Mouse (Mus musculus): Measurements from ENCODE around the gene Bicc1. TPM values are rescaled to one million over a fixed set of nuclear protein-coding genes. Genes with fewer than 3 reads are reported as not detected.

The Bicc1 gene
- total and polyA plus RNA-seq, 2 experiments from 2014 or later, result 4.6 to 5.2 TPM

DNA sequence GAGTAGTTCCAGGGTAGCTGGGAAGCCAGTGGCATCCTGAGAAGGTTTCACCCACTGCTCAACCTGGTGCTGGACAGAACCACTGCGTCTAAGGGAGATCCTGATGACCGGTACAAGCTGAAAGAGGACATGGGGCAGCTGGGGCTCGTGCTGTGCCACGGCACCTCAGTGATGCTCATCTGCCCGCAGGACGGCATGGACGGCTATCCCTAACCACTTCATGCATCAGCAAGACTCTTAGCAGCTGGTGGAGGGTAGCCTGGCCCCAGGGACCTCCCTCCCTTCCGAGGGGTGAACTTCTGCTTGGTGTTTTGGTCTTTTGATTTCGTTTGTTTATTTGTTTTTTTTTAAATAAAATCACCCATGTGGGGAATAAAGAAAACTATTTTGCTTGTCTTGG lies 11.3 kb downstream of the Bicc1 start:
- ATAC-seq, result no peak
- Histone ChIP-seq H3K36me3 (ENCODE audit: insufficient read depth) (no peaks in the 10 kb centered on the region), H3K4me2 (ENCODE audit: low read depth) (no peak overlapping the region), H3K4me1 (ENCODE audit: insufficient read depth) (no peaks in the 10 kb centered on the region), H3K9ac (no peak overlapping the region), H3K9me3 (ENCODE audit: low read length) (no peaks in the 10 kb centered on the region), H3K27ac (ENCODE audit: low read depth, low read length) (no peak overlapping the region), H3K27me3 (ENCODE audit: insufficient read depth, low read length) (no peaks in the 10 kb centered on the region), H3K4me3 (ENCODE audit: low read depth, low read length) (no peak overlapping the region)
- 95% methylated on average over 9 of the region's 9 CpGs for WGBS
- TF ChIP-seq CTCF (IDR thresholded peaks at IDR 0.05; ENCODE audit: low read depth), result no peak
- DNase-seq, result no peak

GRCm38 (mm10) chr10:71146681-71147615 lies 12.6 kb downstream of the Bicc1 start:
- Histone ChIP-seq H3K36me3 (ENCODE audit: insufficient read depth) (no peaks in the 10 kb centered on the region), H3K9me3 (ENCODE audit: low read length) (no peaks in the 10 kb centered on the region), H3K4me1 (ENCODE audit: insufficient read depth) (no peaks in the 10 kb centered on the region), H3K4me3 (ENCODE audit: low read depth, low read length) (no peak overlapping the region), H3K9ac (no peak overlapping the region), H3K27me3 (ENCODE audit: insufficient read depth, low read length) (no peaks in the 10 kb centered on the region), H3K27ac (ENCODE audit: low read depth, low read length) (no peak overlapping the region), H3K4me2 (ENCODE audit: low read depth) (no peak overlapping the region)
- peak; percentile 16 for DNase-seq
- 74% methylated on average over 15 of the region's 15 CpGs for WGBS
- no peak for TF ChIP-seq CTCF (IDR thresholded peaks at IDR 0.05; ENCODE audit: low read depth)
- ATAC-seq, result no peak

GRCm38 (mm10) chr10:71145801-71146200 lies 13.7 kb downstream of the Bicc1 start:
- Histone ChIP-seq H3K4me1 (ENCODE audit: insufficient read depth) (no peaks in the 10 kb centered on the region), H3K27me3 (ENCODE audit: insufficient read depth, low read length) (no peaks in the 10 kb centered on the region), H3K9ac (no peak overlapping the region), H3K9me3 (ENCODE audit: low read length) (no peaks in the 10 kb centered on the region), H3K4me2 (ENCODE audit: low read depth) (no peak overlapping the region), H3K4me3 (ENCODE audit: low read depth, low read length) (no peak overlapping the region), H3K36me3 (ENCODE audit: insufficient read depth) (no peaks in the 10 kb centered on the region), H3K27ac (ENCODE audit: low read depth, low read length) (no peak overlapping the region)
- TF ChIP-seq CTCF (IDR thresholded peaks at IDR 0.05; ENCODE audit: low read depth), result no peak
- 57% methylated on average over 11 of the region's 11 CpGs for WGBS
- no peak for DNase-seq
- no peak for ATAC-seq

DNA sequence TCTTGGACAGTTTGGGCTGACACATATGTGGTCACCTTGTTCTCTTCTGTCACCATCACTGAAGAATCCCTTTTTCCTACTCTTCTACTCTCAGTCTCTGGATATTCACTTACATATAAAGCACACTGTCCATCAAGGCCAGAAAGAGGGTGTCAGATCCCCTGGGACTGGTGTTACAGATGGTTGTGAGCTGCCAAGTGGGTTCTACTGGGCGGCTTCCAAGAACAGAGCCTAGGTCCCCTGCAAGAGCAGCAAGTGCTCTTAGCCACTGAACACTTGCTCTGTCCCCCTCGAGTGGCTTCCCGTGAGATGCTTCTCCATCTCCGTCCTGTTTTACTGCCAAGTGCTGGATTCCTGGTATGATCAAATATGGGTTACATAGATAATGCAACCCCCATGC lies 15.3 kb downstream of the Bicc1 start:
- no peak overlapping the region for H3K9ac ChIP-seq

DNA sequence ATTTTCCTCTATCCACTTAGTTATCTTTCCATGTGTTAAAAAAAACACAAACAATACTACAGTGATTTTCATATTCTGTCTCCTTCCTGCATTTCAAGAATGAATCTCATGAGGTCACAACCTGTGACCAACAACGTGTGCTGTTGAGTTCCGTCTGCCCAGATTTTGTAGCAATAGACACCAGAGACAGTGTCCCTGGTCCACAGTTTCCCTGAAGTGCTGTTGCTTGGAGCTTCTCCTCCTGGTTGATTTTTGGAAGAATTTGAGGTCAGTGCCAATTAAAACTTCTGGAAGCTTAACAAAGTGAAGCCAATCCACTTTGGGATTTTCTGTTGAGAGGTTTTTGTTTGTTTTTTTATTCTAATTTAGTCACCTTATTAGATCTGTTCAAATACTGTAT lies 16.9 kb downstream of the Bicc1 start:
- WGBS, result 93% methylated on average over 2 of the region's 2 CpGs
- Histone ChIP-seq H3K4me3 (ENCODE audit: low read depth, low read length) (no peak overlapping the region), H3K27me3 (ENCODE audit: insufficient read depth, low read length) (no peaks in the 10 kb centered on the region; the same call in 1 of the 2 replicates), H3K27ac (ENCODE audit: low read depth, low read length) (no peak overlapping the region), H3K4me1 (ENCODE audit: insufficient read depth) (no peaks in the 10 kb centered on the region), H3K4me2 (ENCODE audit: low read depth) (no peak overlapping the region), H3K9me3 (ENCODE audit: low read length) (no peaks in the 10 kb centered on the region), H3K9ac (no peak overlapping the region), H3K36me3 (ENCODE audit: insufficient read depth) (no peaks in the 10 kb centered on the region)
- no peak for ATAC-seq
- no peak for TF ChIP-seq CTCF (IDR thresholded peaks at IDR 0.05; ENCODE audit: low read depth)
- no peak for DNase-seq

More for the DNA sequence above, 15.3 kb downstream of the Bicc1 start:
- no peaks in the 10 kb centered on the region; the same call in 1 of the 2 replicates for H3K27me3 ChIP-seq (ENCODE audit: insufficient read depth, low read length)
- H3K27ac ChIP-seq (ENCODE audit: low read depth, low read length), result no peak overlapping the region
- 92% methylated on average over 4 of the region's 4 CpGs for WGBS
- no peaks in the 10 kb centered on the region for H3K4me1 ChIP-seq (ENCODE audit: insufficient read depth)
- no peak overlapping the region for H3K4me2 ChIP-seq (ENCODE audit: low read depth)
- ATAC-seq, result no peak
- DNase-seq, result no peak
- no peaks in the 10 kb centered on the region for H3K36me3 ChIP-seq (ENCODE audit: insufficient read depth)
- no peaks in the 10 kb centered on the region for H3K9me3 ChIP-seq (ENCODE audit: low read length)
- no peak overlapping the region for H3K4me3 ChIP-seq (ENCODE audit: low read depth, low read length)
- no peak for TF ChIP-seq CTCF (IDR thresholded peaks at IDR 0.05; ENCODE audit: low read depth)

- 80% methylated on average over 6 of the region's 6 CpGs for WGBS
- ATAC-seq, result no peak
- Histone ChIP-seq H3K9me3 (ENCODE audit: low read length) (no peaks in the 10 kb centered on the region), H3K4me1 (ENCODE audit: insufficient read depth) (no peaks in the 10 kb centered on the region), H3K27me3 (ENCODE audit: insufficient read depth, low read length) (no peaks in the 10 kb centered on the region; the same call in 1 of the 2 replicates), H3K4me2 (ENCODE audit: low read depth) (no peak overlapping the region), H3K27ac (ENCODE audit: low read depth, low read length) (no peak overlapping the region), H3K36me3 (ENCODE audit: insufficient read depth) (no peaks in the 10 kb centered on the region), H3K9ac (no peak overlapping the region), H3K4me3 (ENCODE audit: low read depth, low read length) (no peak overlapping the region)
- no peak for TF ChIP-seq CTCF (IDR thresholded peaks at IDR 0.05; ENCODE audit: low read depth)
- DNase-seq, result no peak
These were observed 19.1 kb downstream of the Bicc1 start for GRCm38 (mm10) chr10:71140281-71140845.

DNA sequence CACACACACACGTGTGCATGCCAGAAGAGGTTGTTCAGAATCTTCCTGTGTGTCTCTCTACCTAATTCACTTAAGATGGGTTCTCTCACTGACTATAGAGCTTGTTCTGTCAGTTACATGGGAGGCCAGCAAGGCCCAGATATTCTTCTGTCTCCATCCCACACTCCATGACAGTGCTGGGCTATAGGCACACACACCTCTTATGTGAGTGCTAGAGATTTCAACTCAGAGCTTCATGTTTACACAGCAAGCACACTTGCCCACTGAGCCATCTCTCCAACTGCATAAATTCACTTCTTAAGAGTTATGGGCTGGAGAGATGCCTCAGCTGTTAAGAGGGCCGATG lies 20.7 kb downstream of the Bicc1 start:
- ATAC-seq (no peak), DNase-seq (no peak)
- no peak overlapping the region for H3K4me2 ChIP-seq (ENCODE audit: low read depth)
- no peak for TF ChIP-seq CTCF (IDR thresholded peaks at IDR 0.05; ENCODE audit: low read depth)
- 87% methylated on average over 2 of the region's 2 CpGs for WGBS
- H3K4me1 ChIP-seq (ENCODE audit: insufficient read depth), result no peaks in the 10 kb centered on the region
- no peak overlapping the region for H3K9ac ChIP-seq
- no peaks in the 10 kb centered on the region; the same call in 1 of the 2 replicates for H3K27me3 ChIP-seq (ENCODE audit: insufficient read depth, low read length)
- H3K27ac ChIP-seq (ENCODE audit: low read depth, low read length), result no peak overlapping the region
- no peaks in the 10 kb centered on the region for H3K9me3 ChIP-seq (ENCODE audit: low read length)
- no peaks in the 10 kb centered on the region for H3K36me3 ChIP-seq (ENCODE audit: insufficient read depth)
- no peak overlapping the region for H3K4me3 ChIP-seq (ENCODE audit: low read depth, low read length)
